ENCODE assay signal across 22 mouse cellular contexts in genomic region chr1:71682194-71682715, GRCm38 (mm10). TPM values are rescaled to one million over a fixed set of nuclear protein-coding genes. Genes with fewer than 3 reads are reported as not detected.
DNase-seq lines count a peak whose midpoint lies in the region; ATAC-seq and TF ChIP-seq lines count a peak whose summit lies in the region.
"Had no signal": no experiment of that assay in that cellular context is flagged by ENCODE, and none has a peak within 500 bp of the region (broad histone marks: within the 10 kb centered on the region; RNA-seq: fewer than 3 reads in every experiment).

No protein-coding gene starts in this region.

- no peaks in the 10 kb centered on the region for H3K36me3 ChIP-seq in forebrain, embryonic 14.5 days (ENCODE audit: control insufficient read depth, insufficient read depth, low read length)
- no peaks in the 10 kb centered on the region for H3K36me3 ChIP-seq in forebrain, embryonic 15.5 days
- no peaks in the 10 kb centered on the region for H3K36me3 ChIP-seq in kidney, postnatal 0 days (ENCODE audit: insufficient read depth, low read length)
- no peaks in the 10 kb centered on the region for H3K36me3 ChIP-seq in limb, embryonic 15.5 days
- H3K36me3 ChIP-seq in midbrain, embryonic 15.5 days (replicated peaks), result no peaks in the 10 kb centered on the region
- H3K36me3 ChIP-seq: forebrain, embryonic 12.5 days; lung, embryonic 15.5 days; midbrain, embryonic 13.5 days had no signal

- TF ChIP-seq POLR2A in embryonic fibroblast, embryonic 13.5 days (IDR thresholded peaks at IDR 0.05; ENCODE audit: low read depth, low read length), result no peak

- no peak for ATAC-seq in forebrain, embryonic 14.5 days
- no peak for ATAC-seq in forebrain, embryonic 15.5 days (replicated peaks)
- no peak for ATAC-seq in kidney, postnatal 0 days (replicated peaks; ENCODE audit: low FRiP score, low read depth)
- ATAC-seq in limb, embryonic 15.5 days (ENCODE audit: insufficient number of reproducible peaks, low FRiP score, low TSS enrichment, low read depth), result no peak
- no peak for ATAC-seq in midbrain, embryonic 15.5 days (replicated peaks)
- ATAC-seq: activated CD4-positive, CD25-positive, alpha-beta regulatory T cell, adult 4 months; hindbrain, postnatal 0 days; midbrain, embryonic 13.5 days; Patski had no signal

- H3K27ac ChIP-seq in forebrain, embryonic 14.5 days (ENCODE audit: low read depth, low read length), result no peak overlapping the region
- H3K27ac ChIP-seq in forebrain, embryonic 15.5 days (replicated peaks), result no peak overlapping the region
- no peak overlapping the region for H3K27ac ChIP-seq in kidney, postnatal 0 days
- H3K27ac ChIP-seq in embryonic fibroblast, embryonic 13.5 days (ENCODE audit: insufficient read depth, low read length), result peak overlapping the region; percentile 84
- H3K27ac ChIP-seq in limb, embryonic 15.5 days, result peak overlapping the region; percentile 24; the same call in 1 of the 2 replicates
- H3K27ac ChIP-seq in midbrain, embryonic 15.5 days, result no peak overlapping the region
- H3K27ac ChIP-seq: forebrain, embryonic 12.5 days; hindbrain, postnatal 0 days; lung, embryonic 15.5 days; macrophage; midbrain, embryonic 13.5 days had no signal

- no peaks in the 10 kb centered on the region for H3K4me1 ChIP-seq in forebrain, embryonic 14.5 days (ENCODE audit: control insufficient read depth, insufficient read depth, low read length)
- H3K4me1 ChIP-seq in forebrain, embryonic 15.5 days, result peaks cover 9% of the 10 kb centered on the region; the same call in 1 of the 2 replicates
- H3K4me1 ChIP-seq in kidney, postnatal 0 days (replicated peaks; ENCODE audit: insufficient read depth, low read length), result no peaks in the 10 kb centered on the region
- H3K4me1 ChIP-seq in embryonic fibroblast, embryonic 13.5 days (ENCODE audit: control insufficient read depth, insufficient read depth, low read length), result peaks cover 17% of the 10 kb centered on the region
- H3K4me1 ChIP-seq in limb, embryonic 15.5 days, result peaks cover 28% of the 10 kb centered on the region
- H3K4me1 ChIP-seq in midbrain, embryonic 15.5 days, result 0 out of 2 replicates have a peak, but pooled peaks cover 4% of the 10 kb centered on the region
- H3K4me1 ChIP-seq: forebrain, embryonic 12.5 days; midbrain, embryonic 13.5 days had no signal

- no peak overlapping the region for H3K9ac ChIP-seq in forebrain, embryonic 14.5 days (ENCODE audit: low read length)
- no peak overlapping the region for H3K9ac ChIP-seq in forebrain, embryonic 15.5 days (replicated peaks)
- no peak overlapping the region for H3K9ac ChIP-seq in kidney, postnatal 0 days (ENCODE audit: low read depth, low read length)
- no peak overlapping the region for H3K9ac ChIP-seq in limb, embryonic 15.5 days
- no peak overlapping the region for H3K9ac ChIP-seq in midbrain, embryonic 15.5 days
- H3K9ac ChIP-seq: forebrain, embryonic 12.5 days; lung, embryonic 15.5 days; midbrain, embryonic 13.5 days had no signal

- peak; percentile 16 for DNase-seq in forebrain, embryonic 14.5 days (ENCODE audit: low spot score)
- peak; percentile 65 for DNase-seq in kidney, postnatal 0 days (ENCODE audit: low spot score)
- no peak for DNase-seq in kidney, postnatal 25 days
- no peak for DNase-seq in right cerebral cortex, postnatal 25 days
- DNase-seq: adrenal gland, postnatal 14 days; cerebellum, adult 9-10 months; kidney, postnatal 10 days; right cerebral cortex, postnatal 4 days; thymus, adult 18-20 months had no signal

- no peaks in the 10 kb centered on the region for H3K27me3 ChIP-seq in forebrain, embryonic 14.5 days (replicated peaks; ENCODE audit: control insufficient read depth, insufficient read depth, low read length)
- H3K27me3 ChIP-seq in forebrain, embryonic 15.5 days, result no peaks in the 10 kb centered on the region
- no peaks in the 10 kb centered on the region for H3K27me3 ChIP-seq in kidney, postnatal 0 days (ENCODE audit: insufficient read depth, low read length)
- H3K27me3 ChIP-seq in limb, embryonic 15.5 days, result no peaks in the 10 kb centered on the region
- H3K27me3 ChIP-seq in midbrain, embryonic 15.5 days (replicated peaks), result no peaks in the 10 kb centered on the region
- H3K27me3 ChIP-seq: forebrain, embryonic 12.5 days; lung, embryonic 15.5 days; midbrain, embryonic 13.5 days; Patski had no signal

- H3K4me2 ChIP-seq in forebrain, embryonic 14.5 days (ENCODE audit: low read length), result no peak overlapping the region
- no peak overlapping the region for H3K4me2 ChIP-seq in forebrain, embryonic 15.5 days (replicated peaks)
- H3K4me2 ChIP-seq in kidney, postnatal 0 days (ENCODE audit: low read length), result no peak overlapping the region
- H3K4me2 ChIP-seq in limb, embryonic 15.5 days, result no peak overlapping the region
- H3K4me2 ChIP-seq in midbrain, embryonic 15.5 days, result no peak overlapping the region
- H3K4me2 ChIP-seq: forebrain, embryonic 12.5 days; liver, embryonic 11.5 days; lung, embryonic 15.5 days; midbrain, embryonic 13.5 days had no signal

- 77% methylated on average over 5 of the region's 5 CpGs for WGBS in forebrain, embryonic 14.5 days
- WGBS in forebrain, embryonic 15.5 days, result 67% methylated on average over 5 of the region's 5 CpGs
- WGBS in kidney, postnatal 0 days, result 24% methylated on average over 5 of the region's 5 CpGs
- WGBS in limb, embryonic 15.5 days, result 19% methylated on average over 5 of the region's 5 CpGs
- 61% methylated on average over 5 of the region's 5 CpGs for WGBS in midbrain, embryonic 15.5 days

- no peak overlapping the region for H3K4me3 ChIP-seq in forebrain, embryonic 14.5 days (ENCODE audit: low read depth, low read length)
- H3K4me3 ChIP-seq in forebrain, embryonic 15.5 days, result no peak overlapping the region
- H3K4me3 ChIP-seq in kidney, postnatal 0 days (replicated peaks; ENCODE audit: low read depth, low read length), result no peak overlapping the region
- no peak overlapping the region for H3K4me3 ChIP-seq in embryonic fibroblast, embryonic 13.5 days (ENCODE audit: insufficient read depth, low read length)
- H3K4me3 ChIP-seq in limb, embryonic 15.5 days, result no peak overlapping the region
- no peak overlapping the region for H3K4me3 ChIP-seq in midbrain, embryonic 15.5 days
- H3K4me3 ChIP-seq: forebrain, embryonic 12.5 days; lung, embryonic 15.5 days; midbrain, embryonic 13.5 days; myocyte had no signal

- TF ChIP-seq CTCF in kidney, postnatal 0 days (IDR thresholded peaks at IDR 0.05; ENCODE audit: low read depth), result no peak
- TF ChIP-seq CTCF in embryonic fibroblast, embryonic 13.5 days (IDR thresholded peaks at IDR 0.05; ENCODE audit: borderline replicate concordance, insufficient read depth, low read length), result no peak

- H3K9me3 ChIP-seq in forebrain, embryonic 14.5 days (replicated peaks; ENCODE audit: control insufficient read depth, low read length), result no peaks in the 10 kb centered on the region
- no peaks in the 10 kb centered on the region for H3K9me3 ChIP-seq in forebrain, embryonic 15.5 days
- H3K9me3 ChIP-seq in kidney, postnatal 0 days (replicated peaks; ENCODE audit: low read length), result no peaks in the 10 kb centered on the region
- no peaks in the 10 kb centered on the region for H3K9me3 ChIP-seq in limb, embryonic 15.5 days
- no peaks in the 10 kb centered on the region for H3K9me3 ChIP-seq in midbrain, embryonic 15.5 days
- H3K9me3 ChIP-seq: forebrain, embryonic 12.5 days; lung, embryonic 15.5 days; midbrain, embryonic 13.5 days had no signal

RNA-seq across cellular contexts. Expression of gene Fn1, which starts 29.3 kb away (rescaled TPM):
- polyA plus RNA-seq in forebrain, embryonic 14.5 days (2014; fragmentation: Nextera tagmentation; extraction: Ambion mirVana), result 22.5 and 34.9 TPM in 2 replicates
- 28.2 and 32.8 TPM in 2 replicates for polyA plus RNA-seq in forebrain, embryonic 15.5 days (2015; fragmentation: Nextera tagmentation; extraction: Ambion mirVana)
- polyA plus RNA-seq in kidney, postnatal 0 days (2015; fragmentation: Nextera tagmentation; extraction: Ambion mirVana), result 89.5 and 101 TPM in 2 replicates
- 3,197 and 4,910 TPM in 2 replicates for polyA plus RNA-seq in embryonic fibroblast, embryonic 13.5 days (2011; ENCODE audit: insufficient read length, low read depth, missing spikeins)
- polyA plus RNA-seq in limb, embryonic 15.5 days (2015; fragmentation: Nextera tagmentation; extraction: Ambion mirVana), result 183 and 197 TPM in 2 replicates
- polyA plus RNA-seq in midbrain, embryonic 15.5 days (2015; fragmentation: Nextera tagmentation; extraction: Ambion mirVana), result 38.3 and 41.2 TPM in 2 replicates

Comparison
In these comparisons a context has a peak if more than half of its experiments do, and no peak if none do; other contexts are left out.
1. DNase-seq: peak in forebrain, embryonic 14.5 days (single experiment) and kidney, postnatal 0 days (single experiment); none in kidney, postnatal 25 days (0 of 2) and right cerebral cortex, postnatal 25 days (single experiment).
2. H3K27ac ChIP-seq: peak in embryonic fibroblast, embryonic 13.5 days (single experiment) and limb, embryonic 15.5 days (single experiment); none in forebrain, embryonic 14.5 days (single experiment), forebrain, embryonic 15.5 days (single experiment), kidney, postnatal 0 days (single experiment) and midbrain, embryonic 15.5 days (single experiment).
3. RNA of gene Fn1, which starts 29.3 kb away (polyA plus RNA-seq): 3,197 to 4,910 TPM in embryonic fibroblast, embryonic 13.5 days; 183 to 197 TPM in limb, embryonic 15.5 days, 89.5 to 101 TPM in kidney, postnatal 0 days, 38.3 to 41.2 TPM in midbrain, embryonic 15.5 days, 28.2 to 32.8 TPM in forebrain, embryonic 15.5 days and 22.5 to 34.9 TPM in forebrain, embryonic 14.5 days; every median in the first group is over 10 times any median in the second.